Mouse (Mus musculus): Measurements from ENCODE around the gene Cdk14.

Cdk14 gene

GRCm38 (mm10) chr5:4893206-4893851, 526.8 kb downstream of the Cdk14 start:
- DNase-seq (ENCODE audit: low spot score) = no peak

- DNase-seq (ENCODE audit: low spot score) = no peak
These were observed 527.4 kb downstream of the Cdk14 start for GRCm38 (mm10) chr5:4892734-4893133.

- no peak for DNase-seq (ENCODE audit: low spot score)
These were observed 528.0 kb downstream of the Cdk14 start for GRCm38 (mm10) chr5:4891862-4892704.

- DNase-seq (ENCODE audit: low spot score) = no peak
These were observed 533.0 kb downstream of the Cdk14 start for GRCm38 (mm10) chr5:4887069-4887468.

GRCm38 (mm10) chr5:4882841-4883240, 537.3 kb downstream of the Cdk14 start:
- DNase-seq (ENCODE audit: low spot score) = no peak

GRCm38 (mm10) chr5:4880331-4880730, 539.8 kb downstream of the Cdk14 start:
- no peak for DNase-seq (ENCODE audit: low spot score)

GRCm38 (mm10) chr5:4878934-4879333, 541.2 kb downstream of the Cdk14 start:
- no peak for DNase-seq (ENCODE audit: low spot score)

GRCm38 (mm10) chr5:4877638-4878037, 542.5 kb downstream of the Cdk14 start:
- DNase-seq (ENCODE audit: low spot score) = no peak

- DNase-seq (ENCODE audit: low spot score) = no peak
These were observed 542.9 kb downstream of the Cdk14 start for GRCm38 (mm10) chr5:4877131-4877631.

- DNase-seq (ENCODE audit: low spot score) = no peak
These were observed 543.4 kb downstream of the Cdk14 start for GRCm38 (mm10) chr5:4876653-4877091.

GRCm38 (mm10) chr5:4870041-4870726, 549.9 kb downstream of the Cdk14 start:
- DNase-seq (ENCODE audit: low spot score) = no peak

GRCm38 (mm10) chr5:4868563-4869120, 551.5 kb downstream of the Cdk14 start:
- DNase-seq (ENCODE audit: low spot score) = no peak

- DNase-seq (ENCODE audit: low spot score) = no peak
These were observed 552.1 kb downstream of the Cdk14 start for GRCm38 (mm10) chr5:4867849-4868562.

GRCm38 (mm10) chr5:4866945-4867344, 553.2 kb downstream of the Cdk14 start:
- DNase-seq (ENCODE audit: low spot score) = no peak

- no peak for DNase-seq (ENCODE audit: low spot score)
These were observed 554.0 kb downstream of the Cdk14 start for GRCm38 (mm10) chr5:4866099-4866498.

GRCm38 (mm10) chr5:4861592-4861991, 558.5 kb downstream of the Cdk14 start:
- no peak for DNase-seq (ENCODE audit: low spot score)

- DNase-seq (ENCODE audit: low spot score) = no peak
These were observed 559.0 kb downstream of the Cdk14 start for GRCm38 (mm10) chr5:4861141-4861540.

- DNase-seq (ENCODE audit: low spot score) = no peak
These were observed 562.0 kb downstream of the Cdk14 start for GRCm38 (mm10) chr5:4858032-4858641.

GRCm38 (mm10) chr5:4853503-4853902, 566.6 kb downstream of the Cdk14 start:
- no peak for DNase-seq (ENCODE audit: low spot score)

GRCm38 (mm10) chr5:4852711-4853320, 567.3 kb downstream of the Cdk14 start:
- no peak for DNase-seq (ENCODE audit: low spot score)

Measured in layer of hippocampus, adult 9-10 months (tissue).